Mouse (Mus musculus): ENCODE results near the gene Plpp1.

Gene Plpp1

GRCm38 (mm10) chr13:112800597-112801380 is at the start of gene Plpp1:
Gene Plpp1 (plus strand): TSS chr13:112800792.
- DNase-seq (ENCODE audit: low read depth, low spot score) = peak; percentile 94

DNA sequence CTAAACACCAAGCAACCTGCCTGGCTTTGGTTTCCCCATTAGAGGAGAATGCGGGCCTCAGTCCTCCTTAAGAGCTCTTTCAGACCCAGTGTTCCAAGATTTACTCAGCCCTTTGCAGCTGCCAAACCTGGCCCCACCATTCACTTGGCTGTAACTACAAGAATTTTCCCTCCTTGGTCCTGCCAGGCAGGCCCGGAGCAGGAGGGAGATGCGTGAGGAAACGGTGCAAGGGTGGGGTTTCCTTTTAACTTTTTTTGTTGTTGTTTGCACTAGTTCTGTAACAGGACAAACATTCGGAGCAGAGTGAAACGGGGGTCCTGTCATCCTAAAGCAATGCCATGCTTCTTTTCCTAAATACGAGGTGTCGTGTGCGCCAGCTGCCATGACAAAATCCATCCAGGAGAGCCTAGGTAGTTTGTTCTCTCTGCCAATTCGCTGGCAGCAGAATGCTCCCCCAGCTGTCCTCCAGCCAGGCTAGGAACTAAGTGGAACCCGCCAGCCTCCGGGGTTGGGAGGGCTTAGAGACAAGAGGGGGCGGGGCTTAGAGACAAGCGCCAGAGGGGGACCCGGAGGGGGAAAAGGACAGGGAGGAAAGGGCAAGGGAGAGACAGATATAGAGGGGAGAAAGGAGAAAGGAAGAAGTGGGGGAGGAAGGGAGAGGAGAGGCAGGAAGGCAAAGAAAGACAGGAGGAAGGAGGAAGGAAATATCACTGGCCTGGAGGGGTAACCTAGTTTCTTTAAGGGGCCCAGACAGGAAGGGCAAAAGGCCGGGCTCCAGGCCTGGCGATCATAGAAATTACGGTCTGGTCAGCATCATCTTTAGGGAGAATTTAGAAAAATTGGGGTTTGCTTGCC is 48.9 kb upstream of the Plpp1 start:
- DNase-seq (ENCODE audit: low read depth, low spot score) = no peak

- peak; percentile 22 for DNase-seq (ENCODE audit: low read depth, low spot score)
Observed at GRCm38 (mm10) chr13:112752309-112752975, 48.1 kb upstream of the Plpp1 start.

GRCm38 (mm10) chr13:112753522-112753921 is 47.1 kb upstream of the Plpp1 start:
- DNase-seq (ENCODE audit: low read depth, low spot score) = no peak

GRCm38 (mm10) chr13:112754871-112755270 is 45.7 kb upstream of the Plpp1 start:
- peak; percentile 65 for DNase-seq (ENCODE audit: low read depth, low spot score)

DNA sequence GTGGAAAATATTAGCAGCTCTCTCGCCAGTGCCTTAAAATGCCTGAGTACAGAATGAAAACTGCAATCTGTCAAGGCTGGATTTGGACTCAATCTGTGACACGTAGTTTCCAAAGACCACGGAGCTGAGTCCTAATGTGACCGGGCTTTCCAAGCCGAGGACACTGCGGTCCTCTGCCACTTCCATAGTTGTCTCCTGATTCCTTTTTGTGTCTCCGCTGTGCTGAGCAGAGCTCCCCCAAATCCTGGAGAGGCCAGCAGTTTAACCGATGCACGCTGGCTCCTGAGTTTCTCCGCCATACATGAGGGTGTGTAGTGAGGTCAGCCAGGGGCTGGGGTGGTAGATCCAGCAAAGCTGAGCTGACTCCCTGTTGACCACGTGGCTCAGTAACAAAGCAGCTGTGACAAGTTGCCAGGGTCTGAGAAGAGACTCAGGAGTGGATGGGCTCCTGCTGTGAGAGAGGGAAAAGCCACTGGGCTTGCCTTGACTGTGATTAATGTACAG is 45.0 kb upstream of the Plpp1 start:
- DNase-seq (ENCODE audit: low read depth, low spot score) = peak; percentile 21

DNA sequence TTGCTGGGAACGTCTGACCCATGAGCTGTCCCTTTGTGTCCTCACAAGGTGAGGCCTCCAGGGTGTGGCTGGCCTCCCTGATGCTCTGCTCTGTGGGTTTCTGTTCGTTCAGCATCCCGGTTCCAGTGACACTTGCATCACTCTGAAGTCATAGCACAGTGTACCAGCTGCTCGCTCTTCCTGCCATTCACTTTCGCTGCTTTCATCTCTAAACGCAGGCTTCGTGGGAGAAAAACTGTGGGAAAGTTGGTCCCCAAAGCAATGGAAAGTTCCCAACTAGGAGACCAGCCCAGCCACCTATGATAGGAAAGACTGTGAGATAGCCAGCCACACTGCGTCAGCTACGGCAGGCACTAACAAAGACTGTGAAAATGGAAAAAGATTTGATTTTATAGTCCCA is 43.2 kb upstream of the Plpp1 start:
- DNase-seq (ENCODE audit: low read depth, low spot score) = no peak

- DNase-seq (ENCODE audit: low read depth, low spot score) = peak; percentile 27
Observed at GRCm38 (mm10) chr13:112758546-112759090, 42.0 kb upstream of the Plpp1 start.

- no peak for DNase-seq (ENCODE audit: low read depth, low spot score)
Observed at GRCm38 (mm10) chr13:112759364-112759763, 41.2 kb upstream of the Plpp1 start.

DNA sequence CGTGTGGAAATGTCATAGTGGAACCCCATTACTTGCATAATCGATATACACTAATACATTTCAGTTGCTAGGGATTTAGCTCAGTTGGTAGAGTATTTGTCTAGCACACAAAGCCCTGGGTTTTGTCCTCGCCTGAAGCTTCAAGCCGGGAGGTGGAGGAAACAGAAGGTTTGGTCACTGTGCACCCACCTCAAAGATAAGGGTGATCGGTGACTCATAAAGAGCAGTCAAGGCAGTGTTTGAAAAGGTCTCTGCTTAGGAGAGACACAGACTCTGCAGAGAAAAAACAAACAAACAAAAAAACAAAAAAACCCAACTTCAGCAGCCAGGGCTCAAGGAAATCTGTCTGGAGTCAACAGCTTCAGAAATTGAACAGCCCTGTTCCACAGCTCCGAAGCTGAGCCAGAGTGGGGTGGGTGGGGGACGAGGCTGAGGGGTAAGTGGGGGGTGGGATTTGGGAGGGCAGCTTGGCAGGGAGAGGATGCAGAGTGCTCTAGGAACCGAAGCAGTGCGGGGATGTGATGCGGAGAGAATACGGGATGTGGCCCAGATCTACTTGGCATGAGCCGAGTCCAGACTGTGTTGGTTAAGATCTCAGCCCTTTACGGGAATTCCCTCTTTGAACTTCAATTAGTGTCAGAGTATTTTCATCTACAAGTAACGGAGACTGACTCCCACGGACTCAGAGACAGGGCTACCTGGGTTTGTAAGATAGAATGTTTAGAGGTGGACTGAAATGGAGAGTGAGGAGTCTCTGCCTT is 40.6 kb upstream of the Plpp1 start:
- no peak for DNase-seq (ENCODE audit: low read depth, low spot score)

- DNase-seq (ENCODE audit: low read depth, low spot score) = no peak
Observed at GRCm38 (mm10) chr13:112760538-112760881, 40.1 kb upstream of the Plpp1 start.

DNA sequence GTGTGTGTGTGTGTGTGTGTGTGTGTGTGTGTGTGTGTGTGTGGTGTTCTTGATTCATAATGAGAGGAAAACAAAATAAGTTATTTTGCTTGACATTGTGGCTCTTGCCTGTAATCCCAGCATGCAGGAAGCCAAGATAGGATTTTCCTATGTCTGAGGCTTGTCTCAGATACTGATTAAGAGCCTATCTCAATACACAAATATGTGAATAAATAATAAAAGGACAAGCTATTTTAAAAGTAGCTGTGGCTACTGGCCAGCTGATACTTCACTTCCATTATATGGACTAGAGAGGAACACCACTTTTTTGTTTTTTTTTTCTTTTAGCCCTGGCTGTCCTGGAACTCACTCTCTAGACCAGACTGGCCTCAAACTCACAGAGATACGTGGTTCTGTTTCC is 38.8 kb upstream of the Plpp1 start:
- no peak for DNase-seq (ENCODE audit: low read depth, low spot score)

- peak; percentile 57 for DNase-seq (ENCODE audit: low read depth, low spot score)
Observed at GRCm38 (mm10) chr13:112762548-112762947, 38.0 kb upstream of the Plpp1 start.

DNA sequence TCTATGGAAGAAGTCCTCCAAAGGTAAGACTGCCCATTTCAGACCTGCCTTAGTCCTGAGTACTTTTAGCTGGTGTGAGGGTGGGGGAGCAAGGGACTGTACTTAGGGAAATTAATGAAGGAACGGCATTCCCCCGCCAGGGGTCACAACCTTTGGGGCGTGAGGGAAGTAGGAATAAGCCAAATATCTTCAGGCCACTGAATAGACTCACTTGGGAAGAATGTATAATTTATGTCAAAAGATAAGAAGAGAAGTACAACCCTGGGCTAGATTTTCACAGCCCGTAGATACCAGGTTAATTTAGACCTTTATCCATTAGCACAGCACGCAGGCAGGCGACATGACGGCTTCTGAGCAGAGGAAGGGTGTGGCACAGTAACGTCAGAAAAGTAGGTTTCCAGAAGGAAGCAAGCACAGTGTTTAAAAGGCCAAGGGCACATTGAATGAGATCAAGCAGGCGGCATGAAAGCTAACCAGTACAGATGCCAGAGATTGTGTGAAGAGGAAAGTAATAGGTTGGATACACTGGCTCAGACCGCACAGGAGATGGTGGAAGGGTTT is 37.0 kb upstream of the Plpp1 start:
- DNase-seq (ENCODE audit: low read depth, low spot score) = no peak

- DNase-seq (ENCODE audit: low read depth, low spot score) = no peak
Observed at GRCm38 (mm10) chr13:112764556-112764955, 36.0 kb upstream of the Plpp1 start.

DNA sequence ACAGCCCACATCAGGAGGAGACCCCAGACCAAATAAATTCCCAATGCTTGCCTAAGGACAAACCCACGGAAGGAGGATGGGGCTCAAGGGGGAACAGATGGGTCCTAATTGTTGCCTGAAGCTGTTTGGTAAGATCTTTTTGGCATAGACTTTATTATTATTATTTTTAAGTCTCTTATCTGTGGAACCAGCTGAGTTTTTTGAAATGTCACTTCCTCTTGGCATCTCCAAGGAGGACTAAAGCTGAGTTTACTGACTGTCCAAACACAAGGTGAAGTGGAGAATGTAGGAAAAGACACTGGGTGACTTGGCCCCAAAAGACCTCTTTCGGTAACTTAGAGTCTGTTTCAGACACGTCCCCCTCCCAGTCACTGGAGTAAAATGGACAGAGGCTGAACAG is 34.9 kb upstream of the Plpp1 start:
- DNase-seq (ENCODE audit: low read depth, low spot score) = no peak

DNA sequence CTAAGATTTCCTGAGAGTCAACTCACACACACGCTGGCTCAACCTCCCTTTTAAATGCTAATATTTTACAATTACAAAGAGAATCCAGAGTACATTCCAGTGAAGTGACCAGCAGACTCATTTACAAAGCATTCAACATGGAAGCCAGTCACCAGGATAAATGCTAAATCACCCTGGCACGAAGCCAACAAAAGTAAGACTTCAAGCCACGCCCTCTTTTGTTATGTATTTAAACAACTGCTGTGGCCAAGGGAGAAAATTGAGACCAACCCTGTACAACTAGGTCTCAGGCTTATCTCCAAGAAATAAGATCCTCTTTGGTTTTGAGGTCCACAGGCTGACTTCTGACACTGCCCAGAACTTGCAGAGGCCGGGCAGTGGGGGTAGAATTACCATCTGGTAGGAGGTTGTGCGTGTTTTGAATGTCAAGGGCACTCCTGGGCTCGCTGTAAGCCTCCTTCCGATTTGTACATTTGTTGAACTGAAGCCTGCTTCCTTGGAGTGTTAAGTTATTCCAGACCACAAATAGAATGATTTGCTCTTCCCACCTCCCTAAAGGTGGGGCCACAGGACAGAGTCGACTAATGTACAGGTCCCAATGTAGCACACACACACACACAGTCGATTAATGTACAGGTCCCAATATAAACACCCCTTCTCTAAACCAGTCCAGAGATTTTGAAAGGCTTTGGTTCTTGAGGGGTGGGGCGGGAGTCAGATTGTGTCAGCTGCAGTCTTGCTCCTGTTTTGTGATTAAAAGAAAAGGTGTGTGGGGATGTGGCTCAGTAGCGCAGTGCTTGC is 29.9 kb upstream of the Plpp1 start:
- peak; percentile 97 for DNase-seq (ENCODE audit: low read depth, low spot score)

DNA sequence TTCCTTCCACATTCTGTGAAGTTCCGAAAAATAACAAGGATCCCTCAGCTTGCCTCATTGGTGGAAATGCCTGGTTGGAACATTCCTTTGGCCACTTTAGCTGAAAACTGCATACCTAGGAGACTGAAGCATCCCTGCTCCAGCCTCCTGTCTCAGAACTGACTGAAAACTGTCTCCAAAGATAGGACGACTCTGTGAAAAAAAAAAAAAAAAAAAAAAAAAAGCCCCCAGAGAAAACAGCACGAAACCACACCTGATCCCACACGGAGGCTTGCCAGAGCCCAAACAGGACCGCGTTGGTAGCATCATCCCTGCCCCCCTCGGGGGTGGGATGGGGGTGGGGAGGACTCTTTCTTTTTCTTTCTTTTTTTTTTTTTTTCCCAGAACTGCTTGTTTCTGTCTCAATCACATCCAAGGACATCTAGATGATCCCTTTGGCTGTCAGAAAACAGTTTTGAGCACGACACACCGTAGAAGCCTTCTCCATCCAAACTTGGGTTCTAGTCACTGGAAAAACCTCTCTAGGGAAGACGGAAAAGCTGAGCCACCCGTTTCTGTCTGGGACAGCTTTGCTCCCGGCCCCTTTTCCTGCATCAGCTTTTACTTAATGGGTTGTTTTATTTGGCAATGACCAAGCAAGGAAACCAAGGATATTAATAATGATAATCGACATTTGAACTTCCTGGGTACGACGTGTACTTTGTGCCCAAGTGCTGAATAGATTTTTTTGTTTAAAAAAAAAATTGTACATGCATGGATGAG is 29.0 kb upstream of the Plpp1 start:
- DNase-seq (ENCODE audit: low read depth, low spot score) = peak; percentile 90

DNA sequence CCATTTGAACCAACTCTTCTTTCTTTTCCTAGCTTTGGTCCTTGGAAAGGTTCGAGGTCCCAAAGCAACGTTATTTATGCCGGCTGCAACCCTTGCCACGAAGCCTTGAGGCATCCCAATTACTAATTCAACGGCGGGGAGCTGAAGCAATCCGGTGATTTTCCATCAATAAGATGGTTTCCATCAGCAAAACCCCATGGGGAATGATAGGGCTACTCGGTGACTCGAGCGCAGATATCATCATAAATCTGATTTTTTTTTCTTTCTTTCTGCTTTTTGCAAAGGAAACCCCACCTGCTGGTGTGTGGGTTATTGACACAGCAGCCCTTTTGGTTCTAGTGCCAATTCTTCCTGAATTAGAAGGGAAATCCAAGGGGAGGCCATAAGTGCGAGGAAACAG is 28.3 kb upstream of the Plpp1 start:
- DNase-seq (ENCODE audit: low read depth, low spot score) = peak; percentile 64

Measured in 3T3-L1 (cell line).